Mouse (Mus musculus) heart, postnatal 0 days (tissue): ENCODE data around the gene Mmp25.

Experiments
- CTCF ChIP-seq: IDR thresholded peaks from 2 replicates; pipeline ENCODE4 v1.5.1; 2016; ENCODE audit warnings: antibody characterized with exemption, control low read depth, low read depth
- EP300 ChIP-seq: IDR thresholded peaks from 2 replicates; pipeline ENCODE4 v1.6.1; 2016; ENCODE audit warnings: antibody characterized with exemption, low read depth

DNA sequence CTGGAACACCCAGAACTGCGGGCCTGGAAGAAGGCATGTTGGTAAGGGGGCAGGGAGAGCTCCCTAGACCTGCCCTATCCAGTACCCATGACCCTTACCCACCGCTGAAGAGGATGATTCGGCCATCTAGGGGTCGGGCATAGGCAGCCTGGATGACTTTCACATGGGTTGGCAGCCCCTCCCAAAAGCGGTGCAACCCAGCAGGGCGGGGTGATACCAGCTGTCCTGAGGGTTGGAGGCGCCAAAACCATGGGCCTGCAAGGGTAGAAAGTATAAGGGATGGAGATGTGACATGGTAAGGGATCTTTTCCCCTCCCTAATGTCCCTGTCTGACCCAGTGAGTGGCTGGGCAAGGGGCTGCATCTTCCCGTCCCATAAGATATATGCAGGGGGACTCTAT is 13.8 kb downstream of the Mmp25 start:
- no peak for TF ChIP-seq CTCF
- TF ChIP-seq EP300 = no peak
